ENCODE assay signal across 32 mouse cellular contexts in genomic region chr7:140507346-140508021, GRCm38 (mm10). TPM values are rescaled to one million over a fixed set of nuclear protein-coding genes. Genes with fewer than 3 reads are reported as not detected.
A peak's percentile ranks its signal among the peaks of the same experiment; 100 is the strongest.
DNase-seq lines count a peak whose midpoint lies in the region; ATAC-seq and TF ChIP-seq lines count a peak whose summit lies in the region.
"Not testable (repeated sequence)": the region's sequence is repeated elsewhere in the genome, so short reads cannot be mapped to it uniquely, and the experiment has no call there.
"Had no signal": no experiment of that assay in that cellular context is flagged by ENCODE, and none has a peak within 500 bp of the region (broad histone marks: within the 10 kb centered on the region; RNA-seq: fewer than 3 reads in every experiment).

Gene Olfr536, minus strand, starts transcription at chr7:140507396.

- TF ChIP-seq CTCF in hindbrain, postnatal 0 days (IDR thresholded peaks at IDR 0.05; ENCODE audit: low read depth), result not testable (repeated sequence)

- H3K4me1 ChIP-seq in embryonic facial prominence, embryonic 14.5 days (ENCODE audit: control insufficient read depth, insufficient read depth, low read length); hindbrain, postnatal 0 days (ENCODE audit: insufficient read depth, low read length): not testable (repeated sequence)

- intact Hi-C loops in left cerebral cortex, postnatal 4 days (cut with DNase I), result not testable (repeated sequence)

- H3K36me3 ChIP-seq in embryonic facial prominence, embryonic 14.5 days (ENCODE audit: control insufficient read depth, insufficient read depth, low read length); hindbrain, postnatal 0 days (ENCODE audit: insufficient read depth, low read length): not testable (repeated sequence)

- not testable (repeated sequence) for H3K27ac ChIP-seq in embryonic facial prominence, embryonic 14.5 days (replicated peaks; ENCODE audit: low read depth, low read length); hindbrain, postnatal 0 days

- 83% methylated on average over 1 of the region's 2 CpGs for WGBS in embryonic facial prominence, embryonic 14.5 days
- 77% methylated on average over 2 of the region's 2 CpGs for WGBS in hindbrain, postnatal 0 days

- not testable (repeated sequence) for ATAC-seq in embryonic facial prominence, embryonic 14.5 days (ENCODE audit: low read depth)
- peak; percentile 74; the same call in 1 of the 2 replicates for ATAC-seq in hindbrain, postnatal 0 days

- not testable (repeated sequence) for H3K4me2 ChIP-seq in embryonic facial prominence, embryonic 14.5 days (ENCODE audit: low read depth, low read length); hindbrain, postnatal 0 days (ENCODE audit: low read depth, low read length)

- not testable (repeated sequence) for H3K9ac ChIP-seq in embryonic facial prominence, embryonic 14.5 days (ENCODE audit: low read depth, low read length); hindbrain, postnatal 0 days (replicated peaks; ENCODE audit: low read length)

- H3K27me3 ChIP-seq in embryonic facial prominence, embryonic 14.5 days (replicated peaks; ENCODE audit: control insufficient read depth, insufficient read depth, low read length); hindbrain, postnatal 0 days (ENCODE audit: insufficient read depth, low read length): not testable (repeated sequence)

- not testable (repeated sequence) for H3K9me3 ChIP-seq in embryonic facial prominence, embryonic 14.5 days (ENCODE audit: control insufficient read depth, low read length); hindbrain, postnatal 0 days (ENCODE audit: low read length)

- not testable (repeated sequence) for H3K4me3 ChIP-seq in embryonic facial prominence, embryonic 14.5 days (ENCODE audit: low read depth, low read length); hindbrain, postnatal 0 days (ENCODE audit: low read length)

- DNase-seq in brain, adult 2 months (ENCODE audit: low read depth, low spot score), result peak; percentile 51
- DNase-seq in embryonic facial prominence, embryonic 14.5 days (ENCODE audit: low spot score), result peak; percentile 1
- DNase-seq in hindbrain, postnatal 0 days (ENCODE audit: low spot score), result peak; percentile 63
- peak; percentile 1 to 25 for DNase-seq in kidney, postnatal 25 days
- DNase-seq in layer of hippocampus, adult 9-11 months, result peak; percentile 56
- peak; percentile 51 for DNase-seq in left cerebral cortex, postnatal 4 days
- DNase-seq in right cerebral cortex, adult 18-20 months, result peak; percentile 15

RNA-seq across cellular contexts. Expression of gene Olfr536, which starts in this region (rescaled TPM):
- 0.04 and 0.22 TPM in 2 replicates for polyA plus RNA-seq in embryonic facial prominence, embryonic 14.5 days (2014; fragmentation: Nextera tagmentation; extraction: Ambion mirVana)
- not detected in 2 replicates for total RNA-seq in hindbrain, postnatal 0 days (2014; rRNA removed)
- not detected in 2 replicates for polyA plus RNA-seq in hindbrain, postnatal 0 days (2015; fragmentation: Nextera tagmentation; extraction: Ambion mirVana)
- total RNA-seq in left cerebral cortex, postnatal 4 days (2021), result not detected
- total RNA-seq: adrenal gland, adult 8-10 months; gastrocnemius, adult 8-10 months; gastrocnemius, postnatal 4 days; heart, adult 2 months; heart, postnatal 4 days; left cerebral cortex, adult 8-10 months; megakaryocyte-erythroid progenitor cell, adult 5-6 weeks had no signal
- polyA plus RNA-seq: activated CD4-positive, CD25-positive, alpha-beta regulatory T cell, adult 4 months; cerebellum, adult 2 months; forebrain, embryonic 15.5 days; heart, adult 2 months; heart, embryonic 12.5 days; heart, postnatal 0 days; hindbrain, embryonic 13.5 days; inflammation-experienced regulatory T-cells, adult 6 months; kidney, postnatal 0 days; limb, embryonic 10.5 days; limb, embryonic 15.5 days; liver, embryonic 13.5 days; macrophage; midbrain, embryonic 13.5 days; neural tube, embryonic 15.5 days; small intestine, adult 2 months; stomach, embryonic 14.5 days; testis, adult 2 months; thymus, postnatal 0 days had no signal

Comparison
In these comparisons a context has a peak if more than half of its experiments do, and no peak if none do; other contexts are left out.
1. Peak in DNase-seq in embryonic facial prominence, embryonic 14.5 days; RNA of the gene not detected or under 1 TPM.
2. Peak in DNase-seq and ATAC-seq in hindbrain, postnatal 0 days; RNA of the gene not detected or under 1 TPM.
3. Peak in DNase-seq in left cerebral cortex, postnatal 4 days; RNA of the gene not detected or under 1 TPM.
4. DNase-seq: peak in every context shown above with its lines; median percentile 63 in hindbrain, postnatal 0 days; 56 in layer of hippocampus, adult 9-11 months; 51 in brain, adult 2 months; 51 in left cerebral cortex, postnatal 4 days; 15 in right cerebral cortex, adult 18-20 months; 13 in kidney, postnatal 25 days; 1 in embryonic facial prominence, embryonic 14.5 days.